Mouse (Mus musculus) liver, embryonic 14.5 days (tissue): ENCODE measurements around the gene Bri3.

ENCODE experiments used
- CTCF ChIP-seq: IDR thresholded peaks from 2 replicates; pipeline ENCODE4 v1.5.1; 2016; ENCODE audit warnings: antibody characterized with exemption, low read depth, control low read depth
- EP300 ChIP-seq: IDR thresholded peaks from 2 replicates; pipeline ENCODE4 v1.6.1; 2016; ENCODE audit warnings: antibody characterized with exemption, low read depth

DNA sequence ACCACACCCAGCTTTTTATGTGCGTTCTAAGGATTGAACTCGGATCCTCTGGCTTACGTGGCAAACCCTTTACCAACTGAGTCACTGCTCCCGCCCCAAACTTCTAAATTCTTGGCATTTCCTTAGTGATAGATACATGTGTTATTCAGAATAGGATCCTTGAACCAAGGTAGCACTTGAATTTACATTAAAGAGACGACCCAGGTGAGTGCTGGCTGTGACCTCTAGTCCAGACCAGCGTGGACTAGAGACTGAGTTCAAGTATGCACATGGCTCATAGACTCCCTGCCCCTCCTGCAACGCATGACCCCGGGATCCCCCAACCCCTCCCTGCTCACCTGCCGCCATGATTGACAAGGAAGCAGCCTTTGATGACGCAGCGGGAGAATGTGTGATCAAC lies 162.0 kb downstream of the Bri3 start:
- TF ChIP-seq EP300 = no peak
- TF ChIP-seq CTCF = no peak
